Mouse (Mus musculus): ENCODE measurements around the gene Kcnh1. TPM values are rescaled to one million over a fixed set of nuclear protein-coding genes. Genes with fewer than 3 reads are reported as not detected.
A peak's percentile ranks its signal among the peaks of the same experiment; 100 is the strongest.

The Kcnh1 gene
- total RNA-seq, 2 experiments from 2014 or later, result 71.9 to 76.4 TPM

DNA sequence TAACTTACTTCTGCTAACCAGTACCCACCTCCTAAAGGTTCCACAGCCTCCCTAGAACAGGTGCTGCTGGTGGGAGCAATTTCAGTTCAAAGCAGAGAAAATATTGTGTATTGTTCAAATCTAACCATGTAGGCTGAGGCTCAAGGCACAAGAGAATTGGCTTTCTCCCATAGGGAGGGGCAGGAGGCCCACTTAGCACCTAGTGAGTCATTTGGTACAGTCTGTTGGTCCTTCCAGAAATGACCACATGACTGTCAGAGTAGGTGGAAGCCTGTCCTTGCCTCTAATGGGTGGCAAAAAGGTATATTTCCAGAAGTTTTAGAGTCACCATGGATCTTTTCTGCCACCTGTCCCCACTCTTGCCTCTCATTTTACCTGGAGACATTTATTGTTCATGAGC lies 290.9 kb downstream of the Kcnh1 start:
- intact Hi-C loops (cut with DNase I), result loop anchor here (1.0 to 5.0 kb wide), 3 partner anchors 61 to 289 kb away; partner anchors contain the start of gene Kcnh1
- no peak overlapping the region for H3K4me3 ChIP-seq
- no peak for DNase-seq (ENCODE audit: extremely low spot score in 1 of 2, low spot score in 2 of 2)
- H3K27ac ChIP-seq, result peak overlapping the region; percentile 87
- TF ChIP-seq CTCF (IDR thresholded peaks at IDR 0.05), result no peak

GRCm38 (mm10) chr1:192485030-192485429 lies 294.5 kb downstream of the Kcnh1 start:
- no peak for DNase-seq (ENCODE audit: extremely low spot score in 1 of 2, low spot score in 2 of 2)
- Histone ChIP-seq H3K4me3 (no peak overlapping the region), H3K27ac (peak overlapping the region; percentile 63)
- no peak for TF ChIP-seq CTCF (IDR thresholded peaks at IDR 0.05)
- intact Hi-C loops (cut with DNase I), result loop anchor here (5.0 kb wide), 1 partner anchor 148 kb away; no protein-coding TSS in a partner anchor

DNA sequence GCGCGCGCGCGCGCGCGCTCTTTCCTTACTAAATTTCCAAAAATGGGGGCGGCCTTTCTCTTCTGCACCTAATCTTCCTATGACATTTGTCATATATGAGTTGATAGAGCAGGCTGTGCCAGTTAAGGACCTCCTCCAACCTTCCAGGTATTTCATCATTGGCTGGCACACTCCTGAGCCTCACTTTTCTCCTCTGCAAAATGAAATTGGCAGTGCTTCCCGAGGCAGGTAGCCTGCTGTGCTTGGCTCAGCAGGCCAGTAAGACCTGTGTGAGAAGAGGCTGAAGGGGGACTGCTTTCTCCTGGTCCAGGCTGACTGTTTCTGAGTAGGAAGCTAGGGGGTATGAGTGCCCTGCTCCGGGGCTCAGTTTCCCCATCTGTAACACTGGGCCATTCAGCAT lies 297.0 kb downstream of the Kcnh1 start:
- intact Hi-C loops (cut with DNase I), result loop anchor here (5.0 kb wide), 1 partner anchor 150 kb away; no protein-coding TSS in a partner anchor

DNA sequence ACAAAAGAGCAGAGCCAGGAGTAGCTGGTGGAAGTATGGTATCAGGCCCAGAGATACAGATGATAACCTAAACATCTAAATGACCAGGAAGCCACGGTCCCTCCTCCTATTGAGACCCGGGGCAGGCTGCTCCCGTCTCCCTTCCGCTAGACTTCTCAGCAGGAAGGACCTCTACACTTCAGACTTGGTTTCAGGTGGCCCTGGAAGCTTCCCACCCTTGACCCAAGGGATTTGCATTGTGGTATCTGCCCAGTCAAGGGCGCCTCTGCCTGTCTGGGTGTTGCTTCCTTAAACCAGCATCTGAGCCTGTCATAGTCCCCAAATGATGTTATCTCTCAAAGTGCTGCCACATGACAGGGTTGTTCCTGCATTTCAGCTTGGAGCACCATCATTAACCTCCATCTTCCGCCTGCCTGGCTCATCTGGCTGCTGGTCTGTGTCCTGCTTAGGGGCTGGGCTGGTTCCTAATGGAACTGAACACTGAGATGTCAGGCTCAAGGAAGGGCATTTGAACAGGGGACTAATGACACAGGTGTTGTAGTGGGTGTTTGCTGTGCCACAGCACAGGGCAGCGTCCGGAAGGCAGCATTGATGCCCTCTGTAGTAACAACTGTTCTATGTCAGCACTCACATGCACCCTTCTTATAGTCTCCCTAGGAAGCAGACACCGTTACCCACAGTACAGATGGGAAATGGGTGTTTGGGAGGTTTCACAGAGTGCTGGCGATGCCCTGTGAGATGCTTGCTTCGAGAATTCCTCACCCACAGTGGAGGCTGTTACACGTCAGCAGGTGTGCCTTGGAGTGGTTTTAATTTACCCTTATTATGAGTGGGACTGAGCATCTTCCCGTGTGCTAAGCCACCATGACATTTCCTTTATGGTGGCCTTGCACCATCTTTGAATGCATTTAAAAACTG lies 299.6 kb downstream of the Kcnh1 start:
- TF ChIP-seq CTCF (IDR thresholded peaks at IDR 0.05), result no peak
- DNase-seq (ENCODE audit: extremely low spot score in 1 of 2, low spot score in 2 of 2), result no peak
- intact Hi-C loops (cut with DNase I), result loop anchor here (5.0 kb wide), 1 partner anchor 153 kb away; no protein-coding TSS in a partner anchor
- H3K27ac ChIP-seq, result peak overlapping the region; percentile 59; the same call in 1 of the 2 replicates
- no peak overlapping the region for H3K4me3 ChIP-seq

More for the DNA sequence above, 297.0 kb downstream of the Kcnh1 start:
- no peak for TF ChIP-seq CTCF (IDR thresholded peaks at IDR 0.05)
- DNase-seq (ENCODE audit: extremely low spot score in 1 of 2, low spot score in 2 of 2), result no peak
- H3K4me3 ChIP-seq, result no peak overlapping the region
- H3K27ac ChIP-seq, result no peak overlapping the region

DNA sequence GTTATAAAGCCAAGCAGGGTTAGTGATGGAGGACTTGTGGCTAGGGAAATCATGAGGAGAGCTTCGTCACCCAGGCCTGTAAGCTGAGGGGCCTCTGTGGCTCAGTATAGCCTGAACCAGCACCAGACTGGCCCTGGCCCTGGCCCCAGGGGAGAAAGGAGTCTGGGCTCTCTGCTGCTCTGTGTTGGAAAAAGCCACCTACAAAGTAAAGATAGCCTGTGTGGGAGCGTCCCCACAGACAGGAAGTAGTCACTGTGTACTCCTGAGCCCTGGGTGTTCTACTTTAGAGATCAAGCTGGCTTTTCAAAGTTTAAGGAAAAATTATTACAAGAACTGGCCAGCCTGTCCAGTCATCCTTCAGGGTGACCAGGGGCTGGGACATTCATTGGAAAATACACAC lies 306.9 kb downstream of the Kcnh1 start:
- H3K4me3 ChIP-seq, result no peak overlapping the region
- intact Hi-C loops (cut with DNase I), result no loop called here
- no peak for TF ChIP-seq CTCF (IDR thresholded peaks at IDR 0.05)
- DNase-seq (ENCODE audit: extremely low spot score in 1 of 2, low spot score in 2 of 2), result no peak
- peak overlapping the region; percentile 75 for H3K27ac ChIP-seq

DNA sequence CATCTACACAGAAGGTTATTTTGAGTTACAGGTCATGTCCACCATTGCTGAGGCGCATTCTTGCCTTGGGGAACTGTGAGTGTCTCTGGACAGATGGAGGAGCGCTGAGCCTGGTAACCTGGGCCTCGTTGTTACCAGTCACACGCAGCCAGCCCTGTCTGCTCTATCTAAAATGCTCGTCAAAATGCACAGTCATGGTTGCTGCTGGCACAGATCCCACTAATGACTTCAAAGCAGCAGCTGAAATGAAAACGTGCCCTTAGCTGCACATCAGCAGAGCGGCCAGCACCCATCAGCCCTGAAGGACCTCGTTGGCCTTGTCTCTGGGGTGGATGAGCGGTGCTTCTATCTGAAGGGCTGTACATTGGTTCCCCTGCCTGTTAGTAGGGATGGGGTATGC lies 311.4 kb downstream of the Kcnh1 start:
- no peak for TF ChIP-seq CTCF (IDR thresholded peaks at IDR 0.05)
- intact Hi-C loops (cut with DNase I), result no loop called here
- peak in 1 of 2 experiments; percentile 26 for DNase-seq (ENCODE audit: extremely low spot score in 1 of 2, low spot score in 2 of 2)
- H3K27ac ChIP-seq, result no peak overlapping the region
- no peak overlapping the region for H3K4me3 ChIP-seq

GRCm38 (mm10) chr1:192502835-192503234 lies 312.3 kb downstream of the Kcnh1 start:
- no peak for DNase-seq (ENCODE audit: extremely low spot score in 1 of 2, low spot score in 2 of 2)
- Histone ChIP-seq H3K27ac (no peak overlapping the region), H3K4me3 (no peak overlapping the region)
- TF ChIP-seq CTCF (IDR thresholded peaks at IDR 0.05), result no peak
- intact Hi-C loops (cut with DNase I), result no loop called here

DNA sequence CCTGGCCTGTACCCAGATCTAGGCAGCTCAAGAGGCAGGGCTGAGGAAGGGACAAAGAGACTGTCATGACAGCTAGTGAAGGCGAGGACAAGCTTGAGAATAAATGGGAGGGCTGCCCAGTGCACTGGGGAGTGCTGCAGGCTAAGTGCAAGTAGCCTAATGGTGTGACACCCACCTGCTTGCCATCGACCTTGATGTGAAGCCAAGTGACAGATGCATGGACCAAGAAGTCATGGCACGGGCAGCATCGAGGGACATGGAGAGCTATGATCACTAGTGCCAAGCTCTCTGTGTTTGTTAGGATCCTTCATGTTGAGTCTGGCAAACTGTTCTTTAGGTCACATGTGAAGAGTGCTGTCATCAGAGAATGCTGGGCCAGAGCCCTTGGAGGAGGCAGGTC lies 313.1 kb downstream of the Kcnh1 start:
- intact Hi-C loops (cut with DNase I), result no loop called here
- no peak for TF ChIP-seq CTCF (IDR thresholded peaks at IDR 0.05)
- no peak overlapping the region for H3K27ac ChIP-seq
- no peak for DNase-seq (ENCODE audit: extremely low spot score in 1 of 2, low spot score in 2 of 2)
- H3K4me3 ChIP-seq, result no peak overlapping the region

GRCm38 (mm10) chr1:192512821-192513220 lies 322.2 kb downstream of the Kcnh1 start:
- no peak for DNase-seq (ENCODE audit: extremely low spot score in 1 of 2, low spot score in 2 of 2)
- intact Hi-C loops (cut with DNase I), result no loop called here
- Histone ChIP-seq H3K27ac (no peak overlapping the region), H3K4me3 (no peak overlapping the region)
- no peak for TF ChIP-seq CTCF (IDR thresholded peaks at IDR 0.05)

GRCm38 (mm10) chr1:192515373-192515772 lies 324.8 kb downstream of the Kcnh1 start:
- intact Hi-C loops (cut with DNase I), result no loop called here
- Histone ChIP-seq H3K4me3 (no peak overlapping the region), H3K27ac (no peak overlapping the region)
- no peak for DNase-seq (ENCODE audit: extremely low spot score in 1 of 2, low spot score in 2 of 2)
- no peak for TF ChIP-seq CTCF (IDR thresholded peaks at IDR 0.05)

DNA sequence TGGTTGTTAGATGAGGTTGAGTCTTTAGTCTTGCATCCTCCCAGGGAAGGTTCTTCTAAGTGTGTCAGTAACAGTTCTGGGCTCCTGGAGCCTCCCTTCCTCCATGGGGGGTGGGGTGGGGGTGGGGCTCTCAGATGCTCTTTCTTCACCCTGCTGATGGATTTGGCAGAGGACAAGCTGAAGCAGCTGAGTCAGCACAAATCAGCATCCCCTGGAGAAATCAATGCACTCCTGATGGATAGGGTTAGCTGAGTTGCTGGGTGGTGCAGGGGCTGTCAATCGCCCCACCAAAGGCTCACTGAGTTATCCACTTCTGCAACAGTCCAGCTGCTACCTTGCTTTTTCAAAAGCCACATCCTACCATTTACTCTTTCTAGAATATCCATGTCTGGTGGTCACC lies 329.1 kb downstream of the Kcnh1 start:
- Histone ChIP-seq H3K4me3 (no peak overlapping the region), H3K27ac (no peak overlapping the region)
- no peak for DNase-seq (ENCODE audit: extremely low spot score in 1 of 2, low spot score in 2 of 2)
- intact Hi-C loops (cut with DNase I), result loop anchor here (5.0 to 10.0 kb wide), 2 partner anchors 195 to 337 kb away; no protein-coding TSS in a partner anchor
- no peak for TF ChIP-seq CTCF (IDR thresholded peaks at IDR 0.05)

GRCm38 (mm10) chr1:192520836-192521435 lies 330.4 kb downstream of the Kcnh1 start:
- intact Hi-C loops (cut with DNase I), result loop anchor here (5.0 to 10.0 kb wide), 2 partner anchors 194 to 339 kb away; no protein-coding TSS in a partner anchor
- DNase-seq (ENCODE audit: extremely low spot score in 1 of 2, low spot score in 2 of 2), result no peak
- TF ChIP-seq CTCF (IDR thresholded peaks at IDR 0.05), result no peak
- Histone ChIP-seq H3K27ac (no peak overlapping the region), H3K4me3 (no peak overlapping the region)
